Mouse (Mus musculus): Measurements from ENCODE around the gene Trim41. TPM values are rescaled to one million over a fixed set of nuclear protein-coding genes. Genes with fewer than 3 reads are reported as not detected.

The Trim41 gene
- polyA plus RNA-seq (2014; fragmentation: Illumina TruSeq; extraction: RNeasy Lipid Tissue Mini Kit (QIAGEN cat#74804); ENCODE audit: low read depth, low replicate concordance), result 26.2 TPM

GRCm38 (mm10) chr11:48816800-48817665, at the start of gene Trim41:
Trim41 (minus strand) TSS chr11:48817353.

DNA sequence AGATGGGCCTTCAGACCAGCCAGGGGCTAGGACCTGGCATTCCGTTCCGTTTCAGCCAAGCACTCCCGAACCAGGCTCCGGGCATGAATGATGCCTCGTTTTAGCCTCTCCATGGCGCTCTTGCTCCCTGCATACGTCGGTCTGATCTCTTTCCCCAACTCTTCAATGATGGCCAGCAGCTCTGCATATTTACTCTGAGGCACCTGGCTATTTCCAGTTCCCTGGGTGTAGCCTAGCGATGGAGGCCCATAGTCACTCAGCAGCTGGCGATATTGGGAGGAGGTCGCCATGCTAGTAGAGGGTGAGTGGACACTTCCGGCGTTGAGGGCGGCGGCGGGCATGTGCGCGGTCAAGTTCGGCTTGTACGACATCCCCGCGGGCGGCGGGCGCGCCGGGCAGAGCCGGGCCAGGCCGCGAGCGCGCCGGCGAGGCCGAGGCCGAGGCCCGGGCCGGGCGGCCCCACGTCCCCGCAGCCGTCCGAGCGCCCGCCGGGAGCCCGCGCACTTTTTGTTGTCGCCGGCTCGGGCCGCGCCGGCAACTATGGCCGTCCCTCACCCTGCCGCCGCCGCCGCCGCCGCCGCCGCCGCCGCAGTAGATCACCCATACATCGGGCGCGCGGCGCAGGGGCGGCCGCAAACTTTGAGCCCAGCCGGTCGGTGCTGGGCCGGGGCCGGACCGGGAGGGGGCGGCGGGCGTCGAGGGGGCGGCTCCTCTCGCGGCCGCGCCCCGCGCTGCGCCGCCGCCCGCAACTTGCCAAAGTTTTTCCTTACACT, 9.0 kb upstream of the Trim41 start, which contains the start of the genes Trim7 and Gm12184:
Gene Trim7, plus strand, starts transcription at position 162 of the 773 bp plus-strand sequence.
Gene Gm12184, minus strand, starts transcription at position 677 of the 773 bp plus-strand sequence.

GRCm38 (mm10) chr11:48799921-48800701, 17.0 kb downstream of the Trim41 start, which contains the start of gene Rack1:
Rack1 (plus strand) TSS chr11:48800332.

Other genes starting within 250 kb of the Trim41 start
- 34.9 TPM for gene Rack1, start 17.0 kb downstream of the Trim41 start, polyA plus RNA-seq (2014; fragmentation: Illumina TruSeq; extraction: RNeasy Lipid Tissue Mini Kit (QIAGEN cat#74804); ENCODE audit: low read depth, low replicate concordance)
- gene Trim7, start 8.8 kb upstream of the Trim41 start, polyA plus RNA-seq (2014; fragmentation: Illumina TruSeq; extraction: RNeasy Lipid Tissue Mini Kit (QIAGEN cat#74804); ENCODE audit: low read depth, low replicate concordance), result 14.0 TPM
- 5.6 TPM for gene Gm12184, start 9.3 kb upstream of the Trim41 start, polyA plus RNA-seq (2014; fragmentation: Illumina TruSeq; extraction: RNeasy Lipid Tissue Mini Kit (QIAGEN cat#74804); ENCODE audit: low read depth, low replicate concordance)
- 3.2 TPM for gene Irgm1, start 54.3 kb upstream of the Trim41 start, polyA plus RNA-seq (2014; fragmentation: Illumina TruSeq; extraction: RNeasy Lipid Tissue Mini Kit (QIAGEN cat#74804); ENCODE audit: low read depth, low replicate concordance)
- 0.28 TPM for gene Gm5431, start 84.9 kb upstream of the Trim41 start, polyA plus RNA-seq (2014; fragmentation: Illumina TruSeq; extraction: RNeasy Lipid Tissue Mini Kit (QIAGEN cat#74804); ENCODE audit: low read depth, low replicate concordance)
- gene Psme2b, start 128.8 kb upstream of the Trim41 start, polyA plus RNA-seq (2014; fragmentation: Illumina TruSeq; extraction: RNeasy Lipid Tissue Mini Kit (QIAGEN cat#74804); ENCODE audit: low read depth, low replicate concordance), result 0.36 TPM
- 0.07 TPM for gene Olfr56, start 161.5 kb upstream of the Trim41 start, polyA plus RNA-seq (2014; fragmentation: Illumina TruSeq; extraction: RNeasy Lipid Tissue Mini Kit (QIAGEN cat#74804); ENCODE audit: low read depth, low replicate concordance)
- gene 9930111J21Rik1, start 162.0 kb upstream of the Trim41 start, polyA plus RNA-seq (2014; fragmentation: Illumina TruSeq; extraction: RNeasy Lipid Tissue Mini Kit (QIAGEN cat#74804); ENCODE audit: low read depth, low replicate concordance), result 0.11 TPM
- gene Gm12185, start 174.9 kb upstream of the Trim41 start, polyA plus RNA-seq (2014; fragmentation: Illumina TruSeq; extraction: RNeasy Lipid Tissue Mini Kit (QIAGEN cat#74804); ENCODE audit: low read depth, low replicate concordance), result 0.48 TPM
- gene Tgtp1, start 176.8 kb upstream of the Trim41 start, polyA plus RNA-seq (2014; fragmentation: Illumina TruSeq; extraction: RNeasy Lipid Tissue Mini Kit (QIAGEN cat#74804); ENCODE audit: low read depth, low replicate concordance), result 2.4 TPM
- gene 9930111J21Rik2, start 233.9 kb upstream of the Trim41 start, polyA plus RNA-seq (2014; fragmentation: Illumina TruSeq; extraction: RNeasy Lipid Tissue Mini Kit (QIAGEN cat#74804); ENCODE audit: low read depth, low replicate concordance), result 3.4 TPM
- gene Tgtp2, start 246.9 kb upstream of the Trim41 start, polyA plus RNA-seq (2014; fragmentation: Illumina TruSeq; extraction: RNeasy Lipid Tissue Mini Kit (QIAGEN cat#74804); ENCODE audit: low read depth, low replicate concordance), result 2.4 TPM

Data from testis, adult 10 weeks (tissue).